Mouse (Mus musculus): Measurements from ENCODE around the gene Ccdc51.
A peak's percentile ranks its signal among the peaks of the same experiment; 100 is the strongest.

- TF ChIP-seq CTCF (IDR thresholded peaks at IDR 0.05): 0 out of 2 replicates have a peak, but pooled peaks have one; percentile 13
- TF ChIP-seq EP300 (IDR thresholded peaks at IDR 0.05): no peak
These were observed 10.5 kb downstream of the Ccdc51 start for GRCm38 (mm10) chr9:109092799-109093198.

All from lung, postnatal 0 days (tissue).